9 mouse cellular contexts compared by ENCODE assay signal in genomic region chr5:28459456-28460225, GRCm38 (mm10). TPM values are rescaled to one million over a fixed set of nuclear protein-coding genes. Genes with fewer than 3 reads are reported as not detected.
A peak's percentile ranks its signal among the peaks of the same experiment; 100 is the strongest.
DNase-seq lines count a peak whose midpoint lies in the region; ATAC-seq lines count a peak whose summit lies in the region.
"Had no signal": no experiment of that assay in that cellular context is flagged by ENCODE, and none has a peak within 500 bp of the region (broad histone marks: within the 10 kb centered on the region; RNA-seq: fewer than 3 reads in every experiment).

No protein-coding gene starts in this region.

- DNase-seq in ZHBTc4 (ENCODE audit: low read depth, low spot score), result peak; percentile 54
- DNase-seq in limb, embryonic 10.5 days (ENCODE audit: low spot score), result peak; percentile 61
- DNase-seq in midbrain, embryonic 14.5 days, result peak; percentile 60
- DNase-seq in cerebellum, postnatal 25 days, result no peak
- no peak for DNase-seq in adrenal gland, adult 8-10 months
- no peak for DNase-seq in gastrocnemius, postnatal 10 days
- DNase-seq in right cerebral cortex, postnatal 36 days (ENCODE audit: low spot score in 2 of 2), result no peak
- DNase-seq: kidney, adult 2 months had no signal

- peaks cover 22% of the 10 kb centered on the region; the same call in 1 of the 2 replicates for H3K4me1 ChIP-seq in embryonic facial prominence, embryonic 12.5 days
- H3K4me1 ChIP-seq in limb, embryonic 10.5 days, result peaks cover 56% of the 10 kb centered on the region
- H3K4me1 ChIP-seq in midbrain, embryonic 14.5 days (ENCODE audit: control insufficient read depth, insufficient read depth, low read length), result peaks cover 29% of the 10 kb centered on the region

- H3K27me3 ChIP-seq in embryonic facial prominence, embryonic 12.5 days, result peaks cover 88% of the 10 kb centered on the region
- peaks cover 100% of the 10 kb centered on the region for H3K27me3 ChIP-seq in limb, embryonic 10.5 days (ENCODE audit: low read depth, poor library complexity, severe bottlenecking)
- peaks cover 91% of the 10 kb centered on the region for H3K27me3 ChIP-seq in midbrain, embryonic 14.5 days (ENCODE audit: control insufficient read depth, insufficient read depth, low read length)

- no peaks in the 10 kb centered on the region for H3K9me3 ChIP-seq in embryonic facial prominence, embryonic 12.5 days
- no peaks in the 10 kb centered on the region for H3K9me3 ChIP-seq in limb, embryonic 10.5 days (replicated peaks)
- H3K9me3 ChIP-seq in midbrain, embryonic 14.5 days (ENCODE audit: control insufficient read depth, low read length), result no peaks in the 10 kb centered on the region

- H3K36me3 ChIP-seq in embryonic facial prominence, embryonic 12.5 days, result no peaks in the 10 kb centered on the region
- H3K36me3 ChIP-seq in limb, embryonic 10.5 days, result no peaks in the 10 kb centered on the region
- no peaks in the 10 kb centered on the region for H3K36me3 ChIP-seq in midbrain, embryonic 14.5 days (ENCODE audit: control insufficient read depth, insufficient read depth, low read length)

- H3K9ac ChIP-seq in embryonic facial prominence, embryonic 12.5 days, result no peak overlapping the region
- no peak overlapping the region for H3K9ac ChIP-seq in midbrain, embryonic 14.5 days (replicated peaks; ENCODE audit: low read length)

- ATAC-seq in embryonic facial prominence, embryonic 12.5 days (ENCODE audit: insufficient number of reproducible peaks, insufficient read depth, low FRiP score, low TSS enrichment), result no peak; the same call in 1 of the 2 replicates
- ATAC-seq in midbrain, embryonic 14.5 days (ENCODE audit: low FRiP score, low TSS enrichment), result peak; percentile 49

- H3K4me3 ChIP-seq in embryonic facial prominence, embryonic 12.5 days, result 0 out of 2 replicates have a peak overlapping the region, but pooled peaks have one; percentile 1
- peak overlapping the region; percentile 31 for H3K4me3 ChIP-seq in limb, embryonic 10.5 days
- peak overlapping the region; percentile 40; the same call in 1 of the 2 replicates for H3K4me3 ChIP-seq in midbrain, embryonic 14.5 days (replicated peaks; ENCODE audit: low read depth, low read length)

- under 1% methylated on average over 41 of the region's 41 CpGs for WGBS in embryonic facial prominence, embryonic 12.5 days
- WGBS in limb, embryonic 10.5 days, result under 1% methylated on average over 41 of the region's 41 CpGs
- WGBS in midbrain, embryonic 14.5 days, result under 1% methylated on average over 41 of the region's 41 CpGs

- no peak overlapping the region; the same call in 1 of the 2 replicates for H3K4me2 ChIP-seq in embryonic facial prominence, embryonic 12.5 days (replicated peaks)
- peak overlapping the region; percentile 72 for H3K4me2 ChIP-seq in midbrain, embryonic 14.5 days (ENCODE audit: low read length)

- no peak overlapping the region for H3K27ac ChIP-seq in embryonic facial prominence, embryonic 12.5 days
- no peak overlapping the region for H3K27ac ChIP-seq in limb, embryonic 10.5 days
- no peak overlapping the region; the same call in 1 of the 2 replicates for H3K27ac ChIP-seq in midbrain, embryonic 14.5 days (replicated peaks; ENCODE audit: low read depth, low read length)

RNA-seq across cellular contexts. Expression of gene Shh, which starts 7.4 kb away (rescaled TPM):
- polyA plus RNA-seq in embryonic facial prominence, embryonic 12.5 days (2016; fragmentation: Nextera tagmentation; extraction: Ambion mirVana), result 1.5 and 1.6 TPM in 2 replicates
- polyA plus RNA-seq in limb, embryonic 10.5 days (2016; fragmentation: Nextera tagmentation; extraction: Ambion mirVana), result 0.80 and 1.2 TPM in 2 replicates
- 0.58 and 1.9 TPM in 2 replicates for polyA plus RNA-seq in midbrain, embryonic 14.5 days (2014; fragmentation: Nextera tagmentation; extraction: Ambion mirVana)
- total RNA-seq in adrenal gland, adult 8-10 months (2022), result 10 to 100 TPM; 15.7 to 31.6 (median 22.3) TPM
- total RNA-seq in gastrocnemius, postnatal 10 days (2021), result not detected

Comparison
In these comparisons a context has a peak if more than half of its experiments do, and no peak if none do; other contexts are left out.
1. DNase-seq: peak in ZHBTc4 (single experiment), limb, embryonic 10.5 days (single experiment) and midbrain, embryonic 14.5 days (single experiment); none in cerebellum, postnatal 25 days (0 of 2), adrenal gland, adult 8-10 months (single experiment), gastrocnemius, postnatal 10 days (single experiment) and right cerebral cortex, postnatal 36 days (0 of 2).
2. Peak in every context shown above with its lines, with median percentiles within 50 percentile points of each other: H3K4me3 ChIP-seq.